Mouse (Mus musculus) liver, embryonic 14.5 days (tissue): Measurements from ENCODE around the gene Pbx4.

Source experiments
- CTCF ChIP-seq: IDR thresholded peaks from 2 replicates; pipeline ENCODE4 v1.5.1; 2016; ENCODE audit warnings: antibody characterized with exemption, low read depth, control low read depth
- EP300 ChIP-seq: IDR thresholded peaks from 2 replicates; pipeline ENCODE4 v1.6.1; 2016; ENCODE audit warnings: antibody characterized with exemption, low read depth

- 0 out of 2 replicates have a peak, but pooled peaks have one; percentile 8 for TF ChIP-seq CTCF
- no peak for TF ChIP-seq EP300
These were observed 40.7 kb upstream of the Pbx4 start for GRCm38 (mm10) chr8:69791415-69792068.
